Mouse (Mus musculus) stomach, postnatal 0 days (tissue): ENCODE results near the gene Ptgis.

ENCODE experiments used
- CTCF ChIP-seq: IDR thresholded peaks from 2 replicates; pipeline ENCODE4 v1.5.1; 2016; ENCODE audit warnings: antibody characterized with exemption, low read depth, mild to moderate bottlenecking, moderate library complexity
- EP300 ChIP-seq: optimal IDR thresholded peaks from 2 replicates; pipeline ENCODE3; 2016; ENCODE audit warnings: antibody characterized with exemption

DNA sequence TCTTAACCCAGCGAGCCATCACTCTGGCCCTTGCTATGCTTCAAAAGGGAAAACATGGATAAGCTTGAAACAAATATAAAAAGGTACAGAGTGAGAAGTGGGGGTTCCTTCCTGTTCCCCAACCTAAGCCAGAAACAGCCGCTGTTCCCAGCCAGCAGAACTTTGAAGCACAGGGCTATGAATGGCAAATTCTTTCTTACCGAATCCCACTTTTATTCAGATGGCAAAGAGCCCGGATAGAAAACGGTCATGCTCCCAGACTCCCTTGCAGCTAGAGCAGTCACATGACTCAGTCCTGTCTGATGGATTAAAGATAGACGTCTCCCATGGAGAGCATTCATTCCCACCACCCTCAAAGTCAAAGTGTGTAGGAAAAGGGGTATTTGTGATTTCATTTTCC, 89.5 kb downstream of the Ptgis start:
- TF ChIP-seq CTCF = no peak
- TF ChIP-seq EP300 = no peak
